Mouse (Mus musculus): ENCODE measurements at regions not wholly inside any gene's neighbourhood (a gene's known extent, or its start where the extent isn't known, plus 50 kb on each side); places are given as distances from the start of the nearest gene placed in this dataset.

- H3K9ac ChIP-seq (ENCODE audit: control insufficient read depth, low read depth, low read length, poor library complexity, severe bottlenecking): no peak overlapping the region
- TF ChIP-seq MYC (IDR thresholded peaks at IDR 0.05; ENCODE audit: low read depth, low read length) (no peak), NELFE (IDR thresholded peaks at IDR 0.05; ENCODE audit: low read depth, low read length) (no peak), ZC3H11A (IDR thresholded peaks at IDR 0.05; ENCODE audit: low read depth, low read length) (no peak), TAL1 (IDR thresholded peaks at IDR 0.05; ENCODE audit: low read length) (no peak), MAZ (IDR thresholded peaks at IDR 0.05; ENCODE audit: low read depth, low read length) (no peak), RAD21 (IDR thresholded peaks at IDR 0.05; ENCODE audit: low read depth, low read length) (no peak), TBP (IDR thresholded peaks at IDR 0.05; ENCODE audit: low read depth, low read length) (no peak), TCF12 (IDR thresholded peaks at IDR 0.05; ENCODE audit: low read depth, low read length) (no peak), POLR2AphosphoS2 (IDR thresholded peaks at IDR 0.05; ENCODE audit: low read length) (no peak), SMC3 (IDR thresholded peaks at IDR 0.05; ENCODE audit: low read depth, low read length) (no peak), MAX (IDR thresholded peaks at IDR 0.05; ENCODE audit: low read length) (no peak), UBTF (IDR thresholded peaks at IDR 0.05; ENCODE audit: borderline replicate concordance, insufficient read depth, low read depth, low read length) (no peak), ETS1 (IDR thresholded peaks at IDR 0.05; ENCODE audit: low read depth, low read length) (no peak), NRF1 (IDR thresholded peaks at IDR 0.05; ENCODE audit: insufficient read depth, low read depth, low read length, poor library complexity, severe bottlenecking) (no peak)
- no peaks in the 10 kb centered on the region for H3K4me1 ChIP-seq (ENCODE audit: control insufficient read depth in 1 of 2, insufficient read depth in 2 of 2, low read length in 2 of 2)
- no peak overlapping the region for H3K27ac ChIP-seq (ENCODE audit: control insufficient read depth, low read depth, low read length)
- no peaks in the 10 kb centered on the region for H3K27me3 ChIP-seq (ENCODE audit: control insufficient read depth in 1 of 2, insufficient read depth in 2 of 2, low read length in 2 of 2)
- no peaks in the 10 kb centered on the region for H3K79me2 ChIP-seq (ENCODE audit: control insufficient read depth, insufficient read depth, low read length, poor library complexity)
- H3K9me3 ChIP-seq (replicated peaks; ENCODE audit: insufficient read depth, low read length): no peaks in the 10 kb centered on the region
- no peak for DNase-seq (ENCODE audit: low read depth, low spot score)
- H3K4me3 ChIP-seq (ENCODE audit: control insufficient read depth in 1 of 2, insufficient read depth in 1 of 2, low read depth in 2 of 2, low read length in 2 of 2): no peak overlapping the region
- H3K36me3 ChIP-seq (ENCODE audit: control insufficient read depth in 1 of 2, insufficient read depth in 2 of 2, low read length in 2 of 2): no peaks in the 10 kb centered on the region
Observed at GRCm38 (mm10) chr4:114339793-114340192, 66.7 kb upstream of the Trabd2b start.

- no peaks in the 10 kb centered on the region for H3K27me3 ChIP-seq (ENCODE audit: control insufficient read depth in 1 of 2, insufficient read depth in 2 of 2, low read length in 2 of 2)
- no peaks in the 10 kb centered on the region for H3K4me1 ChIP-seq (ENCODE audit: control insufficient read depth in 1 of 2, insufficient read depth in 2 of 2, low read length in 2 of 2)
- H3K4me3 ChIP-seq (ENCODE audit: control insufficient read depth in 1 of 2, insufficient read depth in 1 of 2, low read depth in 2 of 2, low read length in 2 of 2): no peak overlapping the region
- H3K36me3 ChIP-seq (ENCODE audit: control insufficient read depth in 1 of 2, insufficient read depth in 2 of 2, low read length in 2 of 2): no peaks in the 10 kb centered on the region
- no peak overlapping the region for H3K9ac ChIP-seq (ENCODE audit: control insufficient read depth, low read depth, low read length, poor library complexity, severe bottlenecking)
- no peak for DNase-seq (ENCODE audit: low read depth, low spot score)
- TF ChIP-seq SMC3 (IDR thresholded peaks at IDR 0.05; ENCODE audit: low read depth, low read length) (no peak), CTCF (IDR thresholded peaks at IDR 0.05 in 2 of 3, conservative IDR thresholded peaks at IDR 0.05 in 1 of 3; ENCODE audit: control insufficient read depth in 1 of 3, insufficient read depth in 1 of 3, low read depth in 2 of 3, low read length in 3 of 3, poor library complexity in 1 of 3, severe bottlenecking in 1 of 3) (no peak), ZKSCAN1 (IDR thresholded peaks at IDR 0.05; ENCODE audit: low read depth, low read length) (no peak), MAFK (IDR thresholded peaks at IDR 0.05; ENCODE audit: borderline replicate concordance, low read depth, low read length) (no peak), BHLHE40 (IDR thresholded peaks at IDR 0.05; ENCODE audit: borderline replicate concordance, low read depth, low read length) (no peak), GATA1 (IDR thresholded peaks at IDR 0.05; ENCODE audit: low read depth, low read length) (no peak), TAL1 (IDR thresholded peaks at IDR 0.05; ENCODE audit: low read length) (no peak), USF1 (IDR thresholded peaks at IDR 0.05; ENCODE audit: low read depth, low read length) (no peak), POLR2AphosphoS5 (IDR thresholded peaks at IDR 0.05; ENCODE audit: borderline replicate concordance, low read depth, low read length) (no peak), E2F4 (IDR thresholded peaks at IDR 0.05; ENCODE audit: borderline replicate concordance, low read depth, low read length) (no peak), RAD21 (IDR thresholded peaks at IDR 0.05; ENCODE audit: low read depth, low read length) (no peak), MEF2A (IDR thresholded peaks at IDR 0.05; ENCODE audit: extremely low read depth, insufficient replicate concordance, low read depth, low read length, poor library complexity, severe bottlenecking) (no peak)
- H3K79me2 ChIP-seq (ENCODE audit: control insufficient read depth, insufficient read depth, low read length, poor library complexity): no peaks in the 10 kb centered on the region
- no peaks in the 10 kb centered on the region for H3K9me3 ChIP-seq (replicated peaks; ENCODE audit: insufficient read depth, low read length)
- H3K27ac ChIP-seq (ENCODE audit: control insufficient read depth, low read depth, low read length): no peak overlapping the region
Observed at GRCm38 (mm10) chr4:114345154-114345553, 61.4 kb upstream of the Trabd2b start.
